Mouse (Mus musculus) CD4-positive, CD25-positive, alpha-beta regulatory T cell (primary cell): ENCODE measurements around the gene Krr1. TPM values are rescaled to one million over a fixed set of nuclear protein-coding genes. Genes with fewer than 3 reads are reported as not detected.

Experiments
- polyA plus RNA-seq: library from polyadenylated mRNA; unstranded; fragments of 100-300 nt; shearing (Covaris generic); gene quantifications from one replicate; pipeline ENCODE4 v1.2.1, GENCODE M21; 2017

Gene Krr1
- 46.9 TPM for polyA plus RNA-seq

GRCm38 (mm10) chr10:111972542-111973361 is at the start of gene Krr1:
Gene Krr1, plus strand, starts transcription at chr10:111972664.

GRCm38 (mm10) chr10:112002544-112003215 is 30.2 kb downstream of the Krr1 start, which contains the start of gene Glipr1:
Gene Glipr1, minus strand, starts transcription at chr10:112002631.

Other genes starting within 250 kb of the Krr1 start
- 105 TPM for gene Glipr1, start 30.0 kb downstream of the Krr1 start, polyA plus RNA-seq
- gene Glipr1l1, start 87.5 kb downstream of the Krr1 start, polyA plus RNA-seq, result not detected
- gene Glipr1l2, start 110.7 kb downstream of the Krr1 start, polyA plus RNA-seq, result not detected
- not detected for gene Glipr1l3, start 187.7 kb downstream of the Krr1 start, polyA plus RNA-seq
- gene Caps2, start 191.0 kb downstream of the Krr1 start, polyA plus RNA-seq, result 0.10 TPM